25 mouse cellular contexts compared by ENCODE assay signal in the genomic region with DNA sequence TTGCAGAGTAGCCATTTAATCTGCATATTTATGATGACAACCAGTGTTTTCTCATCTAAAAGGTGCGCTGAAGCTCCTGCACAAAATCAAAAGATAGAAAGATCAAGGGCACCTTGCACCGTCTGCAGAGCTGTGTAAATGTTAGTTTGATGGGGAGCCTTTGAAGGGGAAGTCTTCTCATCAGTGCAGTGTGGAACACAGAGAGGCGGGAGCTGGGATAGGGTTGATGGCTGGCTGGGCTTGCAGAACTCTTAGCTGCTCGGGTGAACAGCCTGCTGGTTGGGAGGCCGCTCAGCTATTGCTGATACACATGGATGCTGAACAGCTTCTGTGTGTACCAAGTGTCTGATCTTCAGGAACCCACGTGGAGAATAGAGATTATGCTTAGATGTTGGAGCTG. TPM values are rescaled to one million over a fixed set of nuclear protein-coding genes. Genes with fewer than 3 reads are reported as not detected.
"Had no signal": no experiment of that assay in that cellular context is flagged by ENCODE, and none has a peak within 500 bp of the region (broad histone marks: within the 10 kb centered on the region; RNA-seq: fewer than 3 reads in every experiment).

No protein-coding gene starts in this region.

- H3K4me2 ChIP-seq: heart, embryonic 12.5 days; hindbrain, embryonic 12.5 days; hindbrain, embryonic 14.5 days; intestine, embryonic 15.5 days; limb, embryonic 12.5 days; liver, embryonic 11.5 days had no signal

- H3K9ac ChIP-seq: heart, embryonic 12.5 days; hindbrain, embryonic 12.5 days; hindbrain, embryonic 14.5 days; intestine, embryonic 15.5 days; limb, embryonic 12.5 days had no signal

- H3K27ac ChIP-seq: heart, adult 2 months; hindbrain, embryonic 10.5 days; hindbrain, embryonic 12.5 days; hindbrain, embryonic 14.5 days; intestine, embryonic 15.5 days; layer of hippocampus, adult 2 months; left cerebral cortex, adult 2 months; limb, embryonic 10.5 days; limb, embryonic 12.5 days had no signal

- ATAC-seq: hindbrain, embryonic 16.5 days; inflammation-experienced regulatory T-cells, adult 6 months; intestine, embryonic 15.5 days; intestine, postnatal 0 days had no signal

- H3K4me1 ChIP-seq: heart, embryonic 12.5 days; hindbrain, embryonic 12.5 days; intestine, embryonic 15.5 days had no signal

- H3K4me3 ChIP-seq: heart, adult 2 months; heart, embryonic 12.5 days; hindbrain, embryonic 10.5 days; hindbrain, embryonic 12.5 days; intestine, embryonic 15.5 days; layer of hippocampus, adult 2 months; left cerebral cortex, adult 2 months; limb, embryonic 10.5 days; limb, embryonic 12.5 days had no signal

- H3K9me3 ChIP-seq: heart, embryonic 12.5 days; hindbrain, embryonic 10.5 days; hindbrain, embryonic 12.5 days; intestine, embryonic 15.5 days; limb, embryonic 10.5 days; limb, embryonic 12.5 days had no signal

- H3K27me3 ChIP-seq: heart, embryonic 12.5 days; hindbrain, embryonic 12.5 days; intestine, embryonic 15.5 days; limb, embryonic 12.5 days had no signal

- H3K36me3 ChIP-seq: heart, embryonic 12.5 days; hindbrain, embryonic 10.5 days; hindbrain, embryonic 12.5 days; intestine, embryonic 15.5 days; limb, embryonic 12.5 days had no signal

- DNase-seq: gastrocnemius, postnatal 10 days; gastrocnemius, postnatal 25 days; heart, adult 2 months; heart, postnatal 10 days; heart, postnatal 4 days; kidney, adult 18-20 months; kidney, adult 8-10 months; kidney, postnatal 10 days; kidney, postnatal 25 days; kidney, postnatal 4 days; liver had no signal

RNA-seq across cellular contexts. Expression of a gene that starts 53.9 kb away (rescaled TPM):
- total RNA-seq: granulocyte monocyte progenitor cell, adult 5-6 weeks had no signal
- polyA plus RNA-seq: inflammation-experienced regulatory T-cells, adult 6 months had no signal
